Mouse (Mus musculus) lung, postnatal 0 days (tissue): Measurements from ENCODE around the gene Evl. TPM values are rescaled to one million over a fixed set of nuclear protein-coding genes. Genes with fewer than 3 reads are reported as not detected.
"Not testable (repeated sequence)": the region's sequence is repeated elsewhere in the genome, so short reads cannot be mapped to it uniquely, and the experiment has no call there.

Experiments
- ATAC-seq: fragments of 200-750 bp; cut with Nextera tagmentation; 2 replicates; pipeline ENCODE4 v1.8.0; 2017; ENCODE audit warnings: moderate library complexity
- DNase-seq: peaks from one replicate; pipeline ENCODE4 v3.0.0-alpha.2; 2016; ENCODE audit warnings: low spot score
- H3K27ac ChIP-seq: fragments of 300-500 bp; sonication (generic); 2 replicates; pipeline ENCODE4 v1.5.1; 2014; ENCODE audit warnings: antibody characterized with exemption, mild to moderate bottlenecking, low read length, mixed read lengths
- H3K27me3 ChIP-seq: fragments of 300-500 bp; sonication (generic); replicated peaks from 2 replicates; pipeline ENCODE4 v1.6.1; 2014; ENCODE audit warnings: low read length, mixed read lengths; ENCODE audit not compliant: insufficient read depth
- H3K36me3 ChIP-seq: fragments of 300-500 bp; sonication (generic); 2 replicates; pipeline ENCODE4 v1.6.1; 2014; ENCODE audit warnings: low read length, mixed read lengths; ENCODE audit not compliant: insufficient read depth
- H3K4me1 ChIP-seq: fragments of 300-500 bp; sonication (generic); 2 replicates; pipeline ENCODE4 v1.6.1; 2014; ENCODE audit warnings: antibody characterized with exemption, low read depth, low read length, mixed read lengths; ENCODE audit not compliant: insufficient read depth
- H3K4me2 ChIP-seq: fragments of 300-500 bp; sonication (generic); replicated peaks from 2 replicates; pipeline ENCODE4 v1.6.1; 2014; ENCODE audit warnings: low read depth, mild to moderate bottlenecking, low read length, moderate library complexity, mixed read lengths
- H3K4me3 ChIP-seq: fragments of 300-500 bp; sonication (generic); 2 replicates; pipeline ENCODE4 v1.5.1; 2014; ENCODE audit warnings: low read depth, low read length
- H3K9ac ChIP-seq: fragments of 300-500 bp; sonication (generic); replicated peaks from 2 replicates; pipeline ENCODE4 v1.6.1; 2014; ENCODE audit warnings: low read depth, mild to moderate bottlenecking
- H3K9me3 ChIP-seq: fragments of 300-500 bp; sonication (generic); 2 replicates; pipeline ENCODE4 v1.6.1; 2016; ENCODE audit warnings: low read length, mixed read lengths
- CTCF ChIP-seq: IDR thresholded peaks from 2 replicates; pipeline ENCODE4 v1.5.1; 2016; ENCODE audit warnings: antibody characterized with exemption, mild to moderate bottlenecking
- EP300 ChIP-seq: IDR thresholded peaks from 2 replicates; pipeline ENCODE4 v1.6.1; 2016; ENCODE audit warnings: antibody characterized with exemption, mild to moderate bottlenecking, control low read depth
- WGBS: fragments of 180-500 bp; shearing (Covaris S2); extraction: QIAGEN DNeasy Blood & Tissue Kit; methylation state at CpG from one replicate; pipeline ENCODE4 v1.1.7; 2014; 5-methylcytosine and 5-hydroxymethylcytosine counted together
- polyA plus RNA-seq: library from polyadenylated mRNA; unstranded; fragments of >200 nt; fragmentation: Nextera tagmentation; extraction: Ambion mirVana; gene quantifications from 2 replicates; pipeline ENCODE4 v1.2.1, GENCODE M21; 2015

The Evl gene
- polyA plus RNA-seq, 1 experiment from 2014 or later, result 45.5 TPM

DNA sequence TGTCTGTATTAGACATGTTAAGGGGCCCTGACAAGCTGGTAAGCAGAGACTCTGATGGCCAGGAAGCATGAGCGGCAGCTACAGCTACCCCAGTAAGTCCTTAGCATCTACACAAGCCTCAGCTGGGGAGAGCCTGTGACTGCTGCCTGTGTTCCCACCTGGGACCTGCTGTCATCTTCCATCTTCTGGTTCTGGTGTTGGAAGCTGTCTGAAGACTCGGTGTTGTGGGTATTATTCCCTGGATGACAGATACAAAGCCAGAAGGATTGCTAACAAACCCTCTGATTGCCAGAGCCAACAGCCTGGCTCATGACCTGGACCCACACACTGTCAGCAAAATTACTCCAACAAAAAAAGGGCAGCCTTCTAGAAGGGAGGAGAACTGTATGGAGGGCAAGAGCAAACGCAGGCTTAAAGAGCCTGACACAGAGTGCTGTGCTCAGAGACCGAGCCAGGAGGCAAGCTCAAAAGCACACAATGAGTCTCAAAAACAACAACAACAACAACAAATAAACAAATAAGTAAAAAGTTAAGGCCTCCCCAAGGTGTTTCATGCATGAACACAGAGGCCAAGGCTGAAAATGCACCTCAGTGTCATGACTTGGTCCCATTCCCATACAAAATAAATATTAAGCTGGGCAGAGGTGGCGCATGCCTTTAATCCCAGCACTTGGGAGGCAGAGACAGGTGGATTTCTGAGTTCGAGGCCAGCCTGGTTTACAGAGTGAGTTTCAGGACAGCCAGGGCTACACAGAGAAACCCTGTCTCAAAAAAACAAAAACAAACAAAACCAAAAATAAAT, 155.6 kb downstream of the Evl start:
- no peaks in the 10 kb centered on the region for H3K27me3 ChIP-seq
- ATAC-seq, result no peak

DNA sequence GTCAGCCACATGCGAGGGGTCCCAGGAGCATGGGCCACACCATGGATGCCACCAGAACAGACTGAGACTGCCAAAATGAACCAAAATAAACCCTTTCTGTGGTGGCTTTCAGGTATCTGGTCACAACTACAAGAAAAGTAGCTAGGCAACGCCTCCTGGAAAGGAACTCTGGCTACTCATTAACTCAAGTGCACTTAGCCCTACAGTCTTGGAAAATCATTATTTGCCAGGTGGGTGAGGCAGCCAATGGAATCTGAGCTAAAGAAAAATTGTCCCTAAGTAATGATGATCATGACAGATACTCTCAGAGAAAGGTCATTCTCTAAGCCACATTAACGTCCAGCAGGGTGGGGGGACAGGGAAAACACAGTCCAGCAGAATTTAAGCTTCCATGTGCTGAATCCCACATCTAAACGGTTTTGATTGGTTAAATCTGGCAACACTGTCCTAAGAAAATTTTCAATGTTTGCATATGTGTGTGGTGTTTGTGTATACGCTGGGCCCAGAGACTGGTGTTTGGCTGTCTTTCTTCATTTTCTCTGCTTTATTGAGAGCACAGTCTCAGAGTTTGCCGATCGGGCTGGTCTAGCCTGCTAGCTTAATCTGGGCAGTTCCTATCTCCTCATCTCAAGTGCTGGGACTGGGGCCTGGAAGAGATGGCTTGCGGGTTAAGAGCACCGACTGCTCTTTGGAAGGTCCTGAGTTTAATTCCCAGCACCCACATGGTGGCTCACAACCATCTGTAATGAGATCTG, 156.5 kb downstream of the Evl start:
- WGBS, result 49% methylated on average over 9 of the region's 9 CpGs
- Histone ChIP-seq H3K9me3 (no peaks in the 10 kb centered on the region), H3K9ac (no peak overlapping the region), H3K4me1 (no peaks in the 10 kb centered on the region; the same call in 1 of the 2 replicates), H3K36me3 (no peaks in the 10 kb centered on the region), H3K4me3 (no peak overlapping the region), H3K27ac (peak overlapping the region; percentile 62), H3K27me3 (no peaks in the 10 kb centered on the region), H3K4me2 (no peak overlapping the region)
- no peak for TF ChIP-seq CTCF
- no peak; the same call in 1 of the 2 replicates for TF ChIP-seq EP300
- ATAC-seq (peak; percentile 82), DNase-seq (peak; percentile 84)

More for the DNA sequence above, 155.6 kb downstream of the Evl start:
- TF ChIP-seq EP300 (no peak), CTCF (no peak)
- DNase-seq, result no peak
- Histone ChIP-seq H3K27ac (peak overlapping the region; percentile 38; the same call in 1 of the 2 replicates), H3K9ac (no peak overlapping the region), H3K4me3 (no peak overlapping the region), H3K4me1 (no peaks in the 10 kb centered on the region; the same call in 1 of the 2 replicates), H3K36me3 (no peaks in the 10 kb centered on the region), H3K9me3 (no peaks in the 10 kb centered on the region), H3K4me2 (no peak overlapping the region)
- WGBS, result 67% methylated on average over 6 of the region's 6 CpGs

DNA sequence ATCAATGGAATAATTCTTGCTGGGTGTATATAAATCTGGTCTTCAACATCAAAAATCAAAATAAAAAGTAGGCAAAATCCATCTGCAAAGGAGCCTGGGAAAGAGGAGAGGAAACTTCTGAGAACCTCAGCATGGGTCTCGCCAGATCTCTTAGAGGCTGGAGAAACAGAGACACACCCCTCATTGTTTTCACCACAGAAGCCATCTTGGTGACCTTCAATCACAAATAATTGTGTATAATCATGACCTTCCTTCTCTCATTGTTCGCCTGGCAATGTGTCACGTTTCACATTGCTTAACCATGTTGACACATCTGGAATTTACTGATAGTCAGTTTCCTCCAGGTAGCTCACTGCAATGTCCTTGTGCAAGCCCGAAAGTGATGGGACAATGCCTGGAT, 158.0 kb downstream of the Evl start:
- H3K4me2 ChIP-seq, result no peak overlapping the region
- H3K4me1 ChIP-seq, result no peaks in the 10 kb centered on the region; the same call in 1 of the 2 replicates
- H3K9me3 ChIP-seq, result no peaks in the 10 kb centered on the region
- H3K4me3 ChIP-seq, result no peak overlapping the region
- DNase-seq, result no peak
- no peaks in the 10 kb centered on the region for H3K36me3 ChIP-seq
- no peak for ATAC-seq
- 50% methylated on average over 4 of the region's 4 CpGs for WGBS
- no peak overlapping the region for H3K27ac ChIP-seq
- TF ChIP-seq EP300 (no peak), CTCF (no peak)
- H3K27me3 ChIP-seq, result no peaks in the 10 kb centered on the region
- no peak overlapping the region for H3K9ac ChIP-seq

DNA sequence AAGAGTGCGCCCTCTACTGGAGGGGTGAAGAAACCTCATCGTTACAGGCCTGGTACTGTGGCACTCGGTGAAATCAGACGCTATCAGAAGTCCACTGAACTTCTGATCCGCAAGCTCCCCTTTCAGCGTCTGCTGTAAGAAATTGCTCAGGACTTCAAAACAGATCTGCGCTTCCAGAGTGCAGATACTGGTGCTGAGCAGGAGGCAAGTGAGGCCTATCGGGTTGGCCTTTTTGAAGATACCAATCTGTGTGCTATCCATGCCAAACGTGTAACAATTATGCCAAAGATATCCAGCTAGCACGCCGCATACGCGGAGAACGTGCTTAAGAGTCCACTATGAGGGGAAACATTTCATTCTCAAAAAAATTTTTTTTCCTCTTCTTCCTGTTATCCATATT, 159.5 kb downstream of the Evl start:
- DNase-seq, H3K9ac ChIP-seq, H3K36me3 ChIP-seq, H3K27ac ChIP-seq, ATAC-seq, H3K4me3 ChIP-seq, H3K9me3 ChIP-seq, H3K27me3 ChIP-seq, H3K4me2 ChIP-seq, H3K4me1 ChIP-seq: not testable (repeated sequence)
- 89% methylated on average over 14 of the region's 14 CpGs for WGBS

DNA sequence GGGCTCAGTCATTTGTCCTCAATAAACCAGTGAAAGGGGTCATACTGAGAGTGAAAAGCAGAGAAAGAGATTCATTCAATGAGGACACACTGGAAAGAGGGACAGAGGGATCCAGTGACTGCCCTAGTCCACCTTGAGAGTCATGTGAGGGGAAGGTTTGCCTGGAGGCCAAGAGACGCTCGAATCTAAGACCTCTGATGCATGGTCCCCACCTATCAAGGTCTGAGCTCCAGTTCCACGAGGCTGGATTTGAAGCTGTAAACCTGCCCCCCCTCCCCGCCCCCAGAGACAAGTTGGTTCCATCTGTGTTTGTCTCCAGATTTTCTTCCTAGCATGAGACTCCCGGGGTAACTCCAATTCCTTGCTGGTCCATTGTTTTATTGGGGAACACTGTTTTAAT, 161.3 kb downstream of the Evl start:
- TF ChIP-seq CTCF (no peak), EP300 (no peak)
- Histone ChIP-seq H3K36me3 (no peaks in the 10 kb centered on the region), H3K9me3 (no peaks in the 10 kb centered on the region), H3K27ac (0 out of 2 replicates have a peak overlapping the region, but pooled peaks have one; percentile 43), H3K27me3 (no peaks in the 10 kb centered on the region), H3K4me1 (no peaks in the 10 kb centered on the region; the same call in 1 of the 2 replicates), H3K9ac (no peak overlapping the region), H3K4me2 (no peak overlapping the region), H3K4me3 (no peak overlapping the region)
- DNase-seq (no peak), ATAC-seq (no peak)
- 80% methylated on average over 5 of the region's 5 CpGs for WGBS

DNA sequence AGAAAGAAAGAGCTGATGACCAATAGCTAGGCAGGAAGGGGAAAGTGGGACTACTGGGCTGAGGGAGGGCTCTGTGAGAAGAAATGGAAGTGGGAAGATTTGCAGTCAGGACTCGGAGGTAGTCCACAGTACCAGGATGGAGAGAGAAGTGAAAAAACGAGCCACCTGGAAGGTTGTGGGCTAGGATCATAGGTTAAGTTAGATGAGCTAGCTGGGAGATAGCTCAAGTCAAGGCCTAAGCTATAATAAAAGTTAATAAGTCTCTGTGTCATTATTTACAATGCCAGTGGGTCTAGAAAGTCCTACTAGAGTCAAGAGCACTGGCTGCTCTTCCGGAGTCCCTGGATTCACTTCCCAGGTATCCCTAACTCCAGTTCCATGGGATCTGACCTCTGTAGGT, 164.0 kb downstream of the Evl start:
- H3K27ac ChIP-seq, result no peak overlapping the region
- H3K36me3 ChIP-seq, result no peaks in the 10 kb centered on the region
- no peak for TF ChIP-seq EP300
- TF ChIP-seq CTCF, result no peak
- 84% methylated on average over 3 of the region's 3 CpGs for WGBS
- no peaks in the 10 kb centered on the region for H3K9me3 ChIP-seq
- no peaks in the 10 kb centered on the region for H3K4me1 ChIP-seq
- DNase-seq (no peak), ATAC-seq (no peak)
- H3K27me3 ChIP-seq, result no peaks in the 10 kb centered on the region
- no peak overlapping the region for H3K9ac ChIP-seq
- no peak overlapping the region for H3K4me3 ChIP-seq
- H3K4me2 ChIP-seq, result no peak overlapping the region
